Mouse (Mus musculus): Measurements from ENCODE around the gene BC037034. TPM values are rescaled to one million over a fixed set of nuclear protein-coding genes. Genes with fewer than 3 reads are reported as not detected.

Gene BC037034
- polyA plus RNA-seq, 1 experiment from 2014 or later = 6.6 TPM

- 70% methylated on average over 2 of the region's 2 CpGs for WGBS
- Histone ChIP-seq H3K4me3 (ENCODE audit: low read depth, low read length) (no peak overlapping the region), H3K36me3 (ENCODE audit: insufficient read depth) (peaks cover 5% of the 10 kb centered on the region; the same call in 1 of the 2 replicates), H3K4me1 (ENCODE audit: insufficient read depth) (peaks cover 5% of the 10 kb centered on the region), H3K4me2 (no peak overlapping the region), H3K27me3 (ENCODE audit: insufficient read depth, low read length) (no peaks in the 10 kb centered on the region; the same call in 1 of the 2 replicates), H3K27ac (ENCODE audit: low read depth) (no peak overlapping the region), H3K9me3 (ENCODE audit: low read depth, low read length) (peaks cover 9% of the 10 kb centered on the region; the same call in 1 of the 2 replicates), H3K9ac (no peak overlapping the region)
- DNase-seq (no peak), ATAC-seq (ENCODE audit: insufficient read depth) (no peak)
- no peak for TF ChIP-seq CTCF (IDR thresholded peaks at IDR 0.05; ENCODE audit: low read depth)
These were observed 18.0 kb upstream of the BC037034 start for GRCm38 (mm10) chr5:138281798-138282197.

GRCm38 (mm10) chr5:138280829-138281228, 17.0 kb upstream of the BC037034 start:
- Histone ChIP-seq H3K27me3 (ENCODE audit: insufficient read depth, low read length) (no peaks in the 10 kb centered on the region; the same call in 1 of the 2 replicates), H3K27ac (ENCODE audit: low read depth) (no peak overlapping the region), H3K36me3 (ENCODE audit: insufficient read depth) (peaks cover 15% of the 10 kb centered on the region; the same call in 1 of the 2 replicates), H3K4me1 (ENCODE audit: insufficient read depth) (peaks cover 7% of the 10 kb centered on the region), H3K4me3 (ENCODE audit: low read depth, low read length) (no peak overlapping the region), H3K9me3 (ENCODE audit: low read depth, low read length) (peaks cover 9% of the 10 kb centered on the region; the same call in 1 of the 2 replicates), H3K9ac (no peak overlapping the region), H3K4me2 (no peak overlapping the region; the same call in 1 of the 2 replicates)
- DNase-seq (no peak), ATAC-seq (ENCODE audit: insufficient read depth) (no peak)
- TF ChIP-seq CTCF (IDR thresholded peaks at IDR 0.05; ENCODE audit: low read depth) = no peak
- WGBS = 89% methylated on average over 15 of the region's 15 CpGs

GRCm38 (mm10) chr5:138280425-138280768, 16.6 kb upstream of the BC037034 start:
- DNase-seq (no peak), ATAC-seq (ENCODE audit: insufficient read depth) (no peak)
- H3K4me2 ChIP-seq = peak overlapping the region; percentile 66
- H3K4me1 ChIP-seq (ENCODE audit: insufficient read depth) = peaks cover 8% of the 10 kb centered on the region
- no peak overlapping the region for H3K9ac ChIP-seq
- TF ChIP-seq CTCF (IDR thresholded peaks at IDR 0.05; ENCODE audit: low read depth) = no peak
- H3K27ac ChIP-seq (ENCODE audit: low read depth) = no peak overlapping the region
- 20% methylated on average over 26 of the region's 26 CpGs for WGBS
- H3K4me3 ChIP-seq (ENCODE audit: low read depth, low read length) = peak overlapping the region; percentile 60
- peaks cover 9% of the 10 kb centered on the region; the same call in 1 of the 2 replicates for H3K9me3 ChIP-seq (ENCODE audit: low read depth, low read length)
- H3K27me3 ChIP-seq (ENCODE audit: insufficient read depth, low read length) = no peaks in the 10 kb centered on the region; the same call in 1 of the 2 replicates
- peaks cover 17% of the 10 kb centered on the region; the same call in 1 of the 2 replicates for H3K36me3 ChIP-seq (ENCODE audit: insufficient read depth)

GRCm38 (mm10) chr5:138279585-138280424, 16.0 kb upstream of the BC037034 start, which contains the start of the genes Gm43720, Gpc2 and Stag3:
TSS of gene Gm43720 (minus strand) at chr5:138279958.
TSS of gene Gpc2 (minus strand) at chr5:138280005.
TSS of gene Stag3 (plus strand) at chr5:138280240.
- WGBS = under 1% methylated on average over 56 of the region's 56 CpGs
- ATAC-seq (ENCODE audit: insufficient read depth) (peak; percentile 99), DNase-seq (peak; percentile 99)
- Histone ChIP-seq H3K4me2 (peak within 1 kb of the TSS; percentile 66), H3K4me1 (ENCODE audit: insufficient read depth) (peaks cover 8% of the 10 kb centered on the region), H3K9ac (peak within 1 kb of the TSS; percentile 71), H3K27ac (ENCODE audit: low read depth) (no peak within 1 kb of the TSS), H3K4me3 (ENCODE audit: low read depth, low read length) (peak within 1 kb of the TSS; percentile 60), H3K9me3 (ENCODE audit: low read depth, low read length) (peaks cover 9% of the 10 kb centered on the region; the same call in 1 of the 2 replicates), H3K27me3 (ENCODE audit: insufficient read depth, low read length) (no peaks in the 10 kb centered on the region; the same call in 1 of the 2 replicates), H3K36me3 (ENCODE audit: insufficient read depth) (peaks cover 17% of the 10 kb centered on the region; the same call in 1 of the 2 replicates)
- no peak for TF ChIP-seq CTCF (IDR thresholded peaks at IDR 0.05; ENCODE audit: low read depth)

GRCm38 (mm10) chr5:138277994-138278393, 14.2 kb upstream of the BC037034 start:
- H3K27me3 ChIP-seq (ENCODE audit: insufficient read depth, low read length) = no peaks in the 10 kb centered on the region; the same call in 1 of the 2 replicates
- peaks cover 8% of the 10 kb centered on the region for H3K4me1 ChIP-seq (ENCODE audit: insufficient read depth)
- WGBS = 81% methylated on average over 7 of the region's 7 CpGs
- peaks cover 20% of the 10 kb centered on the region; the same call in 1 of the 2 replicates for H3K36me3 ChIP-seq (ENCODE audit: insufficient read depth)
- H3K4me2 ChIP-seq = no peak overlapping the region
- H3K27ac ChIP-seq (ENCODE audit: low read depth) = no peak overlapping the region
- H3K9ac ChIP-seq = no peak overlapping the region
- ATAC-seq (ENCODE audit: insufficient read depth) (no peak), DNase-seq (no peak)
- H3K4me3 ChIP-seq (ENCODE audit: low read depth, low read length) = no peak overlapping the region
- peaks cover 9% of the 10 kb centered on the region; the same call in 1 of the 2 replicates for H3K9me3 ChIP-seq (ENCODE audit: low read depth, low read length)
- TF ChIP-seq CTCF (IDR thresholded peaks at IDR 0.05; ENCODE audit: low read depth) = no peak

- TF ChIP-seq CTCF (IDR thresholded peaks at IDR 0.05; ENCODE audit: low read depth) = no peak
- peak overlapping the region; percentile 48 for H3K4me2 ChIP-seq
- no peaks in the 10 kb centered on the region for H3K27me3 ChIP-seq (ENCODE audit: insufficient read depth, low read length)
- DNase-seq (peak; percentile 42), ATAC-seq (ENCODE audit: insufficient read depth) (no peak)
- peaks cover 12% of the 10 kb centered on the region for H3K4me1 ChIP-seq (ENCODE audit: insufficient read depth)
- H3K9me3 ChIP-seq (ENCODE audit: low read depth, low read length) = peaks cover 1% of the 10 kb centered on the region; the same call in 1 of the 2 replicates
- 35% methylated on average over 41 of the region's 41 CpGs for WGBS
- H3K9ac ChIP-seq = peak overlapping the region; percentile 16
- peak overlapping the region; percentile 16 for H3K4me3 ChIP-seq (ENCODE audit: low read depth, low read length)
- no peak overlapping the region for H3K27ac ChIP-seq (ENCODE audit: low read depth)
- peaks cover 20% of the 10 kb centered on the region; the same call in 1 of the 2 replicates for H3K36me3 ChIP-seq (ENCODE audit: insufficient read depth)
These were observed 11.6 kb upstream of the BC037034 start for GRCm38 (mm10) chr5:138275216-138276050.
